8 mouse cellular contexts compared by ENCODE assay signal in genomic region chr6:124758849-124759232, GRCm38 (mm10). TPM values are rescaled to one million over a fixed set of nuclear protein-coding genes. Genes with fewer than 3 reads are reported as not detected.
DNase-seq lines count a peak whose midpoint lies in the region; ATAC-seq and TF ChIP-seq lines count a peak whose summit lies in the region.

No protein-coding gene starts in this region.

- no peak for TF ChIP-seq EP300 in lung, postnatal 0 days (IDR thresholded peaks at IDR 0.05)

- 0 out of 2 replicates have a peak, but pooled peaks have one; percentile 7 for TF ChIP-seq POLR2A in limb, embryonic 14.5 days (IDR thresholded peaks at IDR 0.05; ENCODE audit: borderline replicate concordance, extremely low read depth, insufficient read depth, insufficient read length)

- H3K9ac ChIP-seq in lung, postnatal 0 days (replicated peaks; ENCODE audit: low read depth), result no peak overlapping the region
- 0 out of 2 replicates have a peak overlapping the region, but pooled peaks have one; percentile 93 for H3K9ac ChIP-seq in limb, embryonic 14.5 days (ENCODE audit: low read depth, low read length, severe bottlenecking)
- H3K9ac ChIP-seq in stomach, embryonic 16.5 days (ENCODE audit: low read length), result peak overlapping the region; percentile 98

- WGBS in lung, postnatal 0 days, result 52% methylated on average over 2 of the region's 2 CpGs
- 58% methylated on average over 2 of the region's 2 CpGs for WGBS in limb, embryonic 14.5 days
- 57% methylated on average over 2 of the region's 2 CpGs for WGBS in stomach, embryonic 16.5 days

- H3K4me2 ChIP-seq in lung, postnatal 0 days (replicated peaks; ENCODE audit: low read depth, low read length), result peak overlapping the region; percentile 30
- peak overlapping the region; percentile 72 for H3K4me2 ChIP-seq in limb, embryonic 14.5 days (replicated peaks; ENCODE audit: low read depth, low read length, severe bottlenecking)
- H3K4me2 ChIP-seq in stomach, embryonic 16.5 days (ENCODE audit: low read depth, low read length), result peak overlapping the region; percentile 82

- H3K27me3 ChIP-seq in lung, postnatal 0 days (replicated peaks; ENCODE audit: insufficient read depth, low read length), result no peaks in the 10 kb centered on the region
- H3K27me3 ChIP-seq in limb, embryonic 14.5 days (ENCODE audit: control insufficient read depth, insufficient read depth, low read length), result no peaks in the 10 kb centered on the region
- no peaks in the 10 kb centered on the region for H3K27me3 ChIP-seq in stomach, embryonic 16.5 days (ENCODE audit: control insufficient read depth, insufficient read depth, low read length)

- intact Hi-C loops in left cerebral cortex, postnatal 14 days (cut with DNase I), result no loop called here

- H3K27ac ChIP-seq in lung, postnatal 0 days (ENCODE audit: low read length), result peak overlapping the region; percentile 97
- peak overlapping the region; percentile 98 for H3K27ac ChIP-seq in limb, embryonic 14.5 days (replicated peaks; ENCODE audit: low read depth, low read length)
- peak overlapping the region; percentile 95 for H3K27ac ChIP-seq in stomach, embryonic 16.5 days (ENCODE audit: low read length)

- TF ChIP-seq CTCF in lung, postnatal 0 days (IDR thresholded peaks at IDR 0.05), result no peak

- no peak overlapping the region for H3K4me3 ChIP-seq in lung, postnatal 0 days (ENCODE audit: low read depth, low read length)
- H3K4me3 ChIP-seq in limb, embryonic 14.5 days (replicated peaks; ENCODE audit: low read length), result no peak overlapping the region
- peak overlapping the region; percentile 70; the same call in 1 of the 2 replicates for H3K4me3 ChIP-seq in stomach, embryonic 16.5 days (replicated peaks; ENCODE audit: low read length)

- peaks cover 20% of the 10 kb centered on the region for H3K4me1 ChIP-seq in lung, postnatal 0 days (ENCODE audit: insufficient read depth, low read depth, low read length)
- peaks cover 32% of the 10 kb centered on the region for H3K4me1 ChIP-seq in limb, embryonic 14.5 days (ENCODE audit: control insufficient read depth, insufficient read depth, low read length)
- peaks cover 30% of the 10 kb centered on the region for H3K4me1 ChIP-seq in stomach, embryonic 16.5 days (ENCODE audit: control insufficient read depth, insufficient read depth, low read length)

- H3K36me3 ChIP-seq in lung, postnatal 0 days (ENCODE audit: insufficient read depth, low read length), result no peaks in the 10 kb centered on the region
- peaks cover 6% of the 10 kb centered on the region; the same call in 1 of the 2 replicates for H3K36me3 ChIP-seq in limb, embryonic 14.5 days (ENCODE audit: control insufficient read depth, insufficient read depth, low read length)
- no peaks in the 10 kb centered on the region for H3K36me3 ChIP-seq in stomach, embryonic 16.5 days (ENCODE audit: control insufficient read depth, insufficient read depth, low read length)

- no peaks in the 10 kb centered on the region for H3K9me3 ChIP-seq in lung, postnatal 0 days (ENCODE audit: low read length)
- no peaks in the 10 kb centered on the region for H3K9me3 ChIP-seq in limb, embryonic 14.5 days (ENCODE audit: control insufficient read depth, low read length)
- H3K9me3 ChIP-seq in stomach, embryonic 16.5 days (replicated peaks; ENCODE audit: control insufficient read depth, low read length), result no peaks in the 10 kb centered on the region

- peak; percentile 46 for DNase-seq in cerebellum, adult 11-12 months
- DNase-seq in cerebellum, postnatal 4 days (ENCODE audit: low spot score in 2 of 2), result no peak
- DNase-seq in lung, postnatal 0 days (ENCODE audit: low spot score), result no peak
- DNase-seq in lung, postnatal 36 days, result no peak
- DNase-seq in limb, embryonic 14.5 days (ENCODE audit: low spot score), result no peak
- DNase-seq in left cerebral cortex, postnatal 14 days (ENCODE audit: low spot score in 2 of 2), result no peak
- no peak for DNase-seq in right cerebral cortex, postnatal 36 days (ENCODE audit: low spot score in 2 of 2)

- ATAC-seq in lung, postnatal 0 days, result no peak
- no peak for ATAC-seq in limb, embryonic 14.5 days (ENCODE audit: low FRiP score, low read depth)
- no peak for ATAC-seq in stomach, embryonic 16.5 days (ENCODE audit: insufficient read depth, low FRiP score)

RNA-seq across cellular contexts. Expression of gene Atn1, which starts 2.5 kb away (rescaled TPM):
- polyA plus RNA-seq in lung, postnatal 0 days (2015; fragmentation: Nextera tagmentation; extraction: Ambion mirVana), result 9.6 and 11.2 TPM in 2 replicates
- polyA plus RNA-seq in limb, embryonic 14.5 days (2012; rRNA removed), result 102 and 141 TPM in 2 replicates
- 14.6 and 19.4 TPM in 2 replicates for polyA plus RNA-seq in limb, embryonic 14.5 days (2014; fragmentation: Nextera tagmentation; extraction: Ambion mirVana)
- 12.2 and 13.1 TPM in 2 replicates for polyA plus RNA-seq in stomach, embryonic 16.5 days (2015; fragmentation: Nextera tagmentation; extraction: Ambion mirVana)
- 100 to 1,000 TPM; 147 to 166 TPM for total RNA-seq in left cerebral cortex, postnatal 14 days (2021)

RNA-seq across cellular contexts. Expression of gene Gm45234, which starts 3.0 kb away (rescaled TPM):
- polyA plus RNA-seq in lung, postnatal 0 days (2015; fragmentation: Nextera tagmentation; extraction: Ambion mirVana), result not detected in 2 replicates
- polyA plus RNA-seq in limb, embryonic 14.5 days (2012; rRNA removed), result not detected in 2 replicates
- not detected in 2 replicates for polyA plus RNA-seq in limb, embryonic 14.5 days (2014; fragmentation: Nextera tagmentation; extraction: Ambion mirVana)
- not detected in 2 replicates for polyA plus RNA-seq in stomach, embryonic 16.5 days (2015; fragmentation: Nextera tagmentation; extraction: Ambion mirVana)
- not detected for total RNA-seq in left cerebral cortex, postnatal 14 days (2021)

RNA-seq across cellular contexts. Expression of gene Eno2, which starts 10.6 kb away (rescaled TPM):
- 1.2 and 1.5 TPM in 2 replicates for polyA plus RNA-seq in lung, postnatal 0 days (2015; fragmentation: Nextera tagmentation; extraction: Ambion mirVana)
- polyA plus RNA-seq in limb, embryonic 14.5 days (2012; rRNA removed), result 21.7 and 25.3 TPM in 2 replicates
- polyA plus RNA-seq in limb, embryonic 14.5 days (2014; fragmentation: Nextera tagmentation; extraction: Ambion mirVana), result 6.0 and 10.2 TPM in 2 replicates
- 9.3 and 9.8 TPM in 2 replicates for polyA plus RNA-seq in stomach, embryonic 16.5 days (2015; fragmentation: Nextera tagmentation; extraction: Ambion mirVana)
- total RNA-seq in left cerebral cortex, postnatal 14 days (2021), result 100 to 1,000 TPM; 719 to 758 TPM

RNA-seq across cellular contexts. Expression of gene Grcc10, which starts 17.7 kb away (rescaled TPM):
- polyA plus RNA-seq in lung, postnatal 0 days (2015; fragmentation: Nextera tagmentation; extraction: Ambion mirVana), result 332 and 367 TPM in 2 replicates
- 285 and 290 TPM in 2 replicates for polyA plus RNA-seq in limb, embryonic 14.5 days (2012; rRNA removed)
- 438 and 458 TPM in 2 replicates for polyA plus RNA-seq in limb, embryonic 14.5 days (2014; fragmentation: Nextera tagmentation; extraction: Ambion mirVana)
- 352 and 357 TPM in 2 replicates for polyA plus RNA-seq in stomach, embryonic 16.5 days (2015; fragmentation: Nextera tagmentation; extraction: Ambion mirVana)
- total RNA-seq in left cerebral cortex, postnatal 14 days (2021), result 100 to 1,000 TPM; 294 to 301 TPM

RNA-seq across cellular contexts. Expression of gene Ptpn6, which starts 20.3 kb away (rescaled TPM):
- 24.0 and 27.8 TPM in 2 replicates for polyA plus RNA-seq in lung, postnatal 0 days (2015; fragmentation: Nextera tagmentation; extraction: Ambion mirVana)
- 9.4 and 9.6 TPM in 2 replicates for polyA plus RNA-seq in limb, embryonic 14.5 days (2012; rRNA removed)
- 13.9 and 14.2 TPM in 2 replicates for polyA plus RNA-seq in limb, embryonic 14.5 days (2014; fragmentation: Nextera tagmentation; extraction: Ambion mirVana)
- polyA plus RNA-seq in stomach, embryonic 16.5 days (2015; fragmentation: Nextera tagmentation; extraction: Ambion mirVana), result 19.6 and 20.1 TPM in 2 replicates
- total RNA-seq in left cerebral cortex, postnatal 14 days (2021), result 1 to 10 TPM; 3.6 to 4.0 TPM

Comparison
In these comparisons a context has a peak if more than half of its experiments do, and no peak if none do; other contexts are left out.
1. H3K4me2 ChIP-seq: peak in every context shown above with its lines; median percentile 82 in stomach, embryonic 16.5 days; 72 in limb, embryonic 14.5 days; 30 in lung, postnatal 0 days.